Mouse (Mus musculus) bone marrow, adult 2 months (tissue): Measurements from ENCODE around the gene Mrvi1.

Experiments
- CTCF ChIP-seq: fragments of 200-500 bp; IDR thresholded peaks from 2 replicates; pipeline ENCODE4 v1.5.1; 2011; ENCODE audit warnings: low read length, control low read depth; ENCODE audit not compliant: control insufficient read depth, insufficient read depth
- POLR2A ChIP-seq: fragments of 200-500 bp; IDR thresholded peaks from 2 replicates; pipeline ENCODE4 v1.6.1; 2011; ENCODE audit warnings: low read depth, mild to moderate bottlenecking, control low read depth, low read length, borderline replicate concordance; ENCODE audit not compliant: control insufficient read depth

DNA sequence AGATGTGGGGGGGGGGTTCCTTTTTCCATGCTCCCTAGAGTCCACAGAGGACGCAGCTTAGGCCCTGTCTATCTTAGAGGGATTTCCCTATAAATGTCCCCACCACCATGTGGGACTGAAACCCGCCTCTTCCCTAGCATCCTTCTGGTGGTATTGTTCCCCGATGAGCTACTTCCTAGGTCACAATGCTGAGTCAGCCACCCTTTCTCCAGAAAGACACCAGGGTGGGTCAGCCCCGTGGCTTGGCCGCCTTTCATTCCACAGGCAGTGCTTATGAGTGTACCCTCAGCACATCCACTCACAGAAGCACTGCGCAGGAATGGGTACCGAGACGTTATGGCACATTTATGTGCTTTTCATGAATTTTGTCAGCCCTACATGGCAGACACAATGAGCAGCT lies 85.1 kb downstream of the Mrvi1 start:
- TF ChIP-seq CTCF, result no peak
- TF ChIP-seq POLR2A, result no peak
